Mouse (Mus musculus) stomach, embryonic 16.5 days (tissue): ENCODE results near the gene Gm20509. TPM values are rescaled to one million over a fixed set of nuclear protein-coding genes. Genes with fewer than 3 reads are reported as not detected.
A peak's percentile ranks its signal among the peaks of the same experiment; 100 is the strongest.
"Not testable (repeated sequence)": the region's sequence is repeated elsewhere in the genome, so short reads cannot be mapped to it uniquely, and the experiment has no call there.

Experiments used
- ATAC-seq: fragments of 200-750 bp; cut with Nextera tagmentation; 2 replicates; pipeline ENCODE4 v1.8.0; 2017; ENCODE audit warnings: moderate number of reproducible peaks, moderate TSS enrichment; ENCODE audit not compliant: insufficient read depth, low FRiP score
- H3K27ac ChIP-seq: fragments of 300-500 bp; sonication (generic); 2 replicates; pipeline ENCODE4 v1.5.1; 2014; ENCODE audit warnings: low read length
- H3K27me3 ChIP-seq: fragments of 300-500 bp; sonication (generic); 2 replicates; pipeline ENCODE4 v1.6.1; 2014; ENCODE audit warnings: low read length, control low read depth, mixed read lengths; ENCODE audit not compliant: control insufficient read depth, insufficient read depth
- H3K36me3 ChIP-seq: fragments of 300-500 bp; sonication (generic); 2 replicates; pipeline ENCODE4 v1.6.1; 2014; ENCODE audit warnings: low read length; ENCODE audit not compliant: control insufficient read depth, insufficient read depth
- H3K4me1 ChIP-seq: fragments of 300-500 bp; sonication (generic); 2 replicates; pipeline ENCODE4 v1.6.1; 2014; ENCODE audit warnings: low read length, control low read depth, mixed read lengths; ENCODE audit not compliant: control insufficient read depth, insufficient read depth
- H3K4me2 ChIP-seq: fragments of 300-500 bp; sonication (generic); 2 replicates; pipeline ENCODE4 v1.6.1; 2014; ENCODE audit warnings: low read depth, low read length, mixed read lengths
- H3K4me3 ChIP-seq: fragments of 300-500 bp; sonication (generic); replicated peaks from 2 replicates; pipeline ENCODE4 v1.5.1; 2014; ENCODE audit warnings: mild to moderate bottlenecking, low read length
- H3K9ac ChIP-seq: fragments of 300-500 bp; sonication (generic); 2 replicates; pipeline ENCODE4 v1.6.1; 2014; ENCODE audit warnings: low read length
- H3K9me3 ChIP-seq: fragments of 300-500 bp; sonication (generic); replicated peaks from 2 replicates; pipeline ENCODE4 v1.6.1; 2016; ENCODE audit warnings: low read length, control low read depth; ENCODE audit not compliant: control insufficient read depth
- WGBS: fragments of 180-500 bp; shearing (Covaris S2); extraction: QIAGEN DNeasy Blood & Tissue Kit; methylation state at CpG from one replicate; pipeline ENCODE4 v1.1.7; 2014; 5-methylcytosine and 5-hydroxymethylcytosine counted together
- polyA plus RNA-seq: library from polyadenylated mRNA; unstranded; fragments of >200 nt; fragmentation: Nextera tagmentation; extraction: Ambion mirVana; gene quantifications from 2 replicates; pipeline ENCODE4 v1.2.1, GENCODE M21; 2015

Gene Gm20509
- polyA plus RNA-seq, 1 experiment from 2014 or later: not detected

DNA sequence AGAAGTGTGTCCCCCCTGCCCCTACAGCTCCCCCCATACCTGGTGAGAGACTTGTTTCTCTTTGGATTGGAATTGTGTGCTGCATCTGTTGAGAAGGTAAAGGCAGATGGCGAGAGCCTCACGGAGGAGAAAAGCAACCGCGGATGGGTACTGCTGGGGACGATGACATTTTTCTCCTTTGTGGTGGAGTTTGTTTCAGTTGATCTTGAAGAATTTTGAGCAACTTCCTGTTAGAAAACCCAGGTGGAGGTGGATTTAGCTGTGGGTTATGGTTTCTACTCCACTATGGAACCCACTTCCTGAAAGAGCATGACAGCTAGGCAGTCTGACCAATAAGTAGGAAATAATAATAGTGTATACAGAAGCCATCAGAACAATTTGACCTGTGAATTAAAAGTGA, 29.1 kb upstream of the Gm20509 start:
- no peak overlapping the region for H3K4me2 ChIP-seq
- H3K9me3 ChIP-seq: no peaks in the 10 kb centered on the region
- H3K9ac ChIP-seq: no peak overlapping the region
- no peak overlapping the region for H3K4me3 ChIP-seq
- 87% methylated on average over 5 of the region's 5 CpGs for WGBS
- H3K27ac ChIP-seq: no peak overlapping the region
- ATAC-seq: no peak
- peaks cover 8% of the 10 kb centered on the region; the same call in 1 of the 2 replicates for H3K4me1 ChIP-seq
- no peaks in the 10 kb centered on the region for H3K27me3 ChIP-seq
- no peaks in the 10 kb centered on the region for H3K36me3 ChIP-seq

DNA sequence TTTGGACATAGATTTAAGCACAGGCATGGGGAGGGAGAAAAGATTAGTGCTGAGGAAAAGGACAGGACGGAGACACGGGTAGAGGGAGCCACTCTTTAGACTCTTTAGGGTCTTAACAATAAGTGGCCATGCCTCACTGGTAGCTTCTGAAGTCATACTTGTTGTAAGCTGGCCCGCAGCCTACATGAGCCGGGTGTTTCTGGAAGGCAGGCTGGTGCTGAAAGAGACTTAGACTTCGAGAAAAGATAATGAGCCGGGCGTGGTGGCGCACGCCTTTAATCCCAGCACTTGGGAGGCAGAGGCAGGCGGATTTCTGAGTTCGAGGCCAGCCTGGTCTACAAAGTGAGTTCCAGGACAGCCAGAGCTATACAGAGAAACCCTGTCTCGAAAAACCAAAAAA, 22.9 kb upstream of the Gm20509 start:
- WGBS: 83% methylated on average over 11 of the region's 12 CpGs
- not testable (repeated sequence) for H3K36me3 ChIP-seq, H3K9ac ChIP-seq, H3K4me3 ChIP-seq, ATAC-seq, H3K27ac ChIP-seq, H3K4me2 ChIP-seq, H3K9me3 ChIP-seq, H3K4me1 ChIP-seq, H3K27me3 ChIP-seq

DNA sequence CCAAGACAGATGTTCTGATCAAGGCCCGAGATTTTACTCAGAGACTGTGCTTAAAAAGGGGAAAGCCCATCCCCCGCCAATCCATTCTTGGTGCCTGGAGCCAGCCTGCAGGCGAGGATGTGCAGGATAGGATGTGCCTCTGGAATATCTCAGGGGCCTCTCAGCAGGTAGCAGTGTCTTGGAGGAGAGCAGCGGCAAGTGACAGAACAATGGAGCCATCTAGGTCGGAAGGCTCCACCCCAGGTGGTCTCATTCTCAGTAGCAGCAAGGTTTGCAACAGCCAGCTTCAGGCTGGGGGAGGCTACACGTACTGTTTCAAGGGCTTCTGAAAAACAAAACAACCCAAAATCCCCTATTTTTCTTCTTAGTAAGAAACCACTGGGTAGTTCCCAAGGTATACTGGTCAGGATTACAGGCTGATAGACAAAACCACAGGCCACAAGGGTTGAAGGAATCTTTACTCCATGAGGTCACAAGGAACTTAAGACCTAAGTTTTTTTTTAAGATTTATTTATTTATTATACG, 22.4 kb upstream of the Gm20509 start:
- ATAC-seq: no peak
- H3K27ac ChIP-seq: no peak overlapping the region
- H3K9me3 ChIP-seq: no peaks in the 10 kb centered on the region

DNA sequence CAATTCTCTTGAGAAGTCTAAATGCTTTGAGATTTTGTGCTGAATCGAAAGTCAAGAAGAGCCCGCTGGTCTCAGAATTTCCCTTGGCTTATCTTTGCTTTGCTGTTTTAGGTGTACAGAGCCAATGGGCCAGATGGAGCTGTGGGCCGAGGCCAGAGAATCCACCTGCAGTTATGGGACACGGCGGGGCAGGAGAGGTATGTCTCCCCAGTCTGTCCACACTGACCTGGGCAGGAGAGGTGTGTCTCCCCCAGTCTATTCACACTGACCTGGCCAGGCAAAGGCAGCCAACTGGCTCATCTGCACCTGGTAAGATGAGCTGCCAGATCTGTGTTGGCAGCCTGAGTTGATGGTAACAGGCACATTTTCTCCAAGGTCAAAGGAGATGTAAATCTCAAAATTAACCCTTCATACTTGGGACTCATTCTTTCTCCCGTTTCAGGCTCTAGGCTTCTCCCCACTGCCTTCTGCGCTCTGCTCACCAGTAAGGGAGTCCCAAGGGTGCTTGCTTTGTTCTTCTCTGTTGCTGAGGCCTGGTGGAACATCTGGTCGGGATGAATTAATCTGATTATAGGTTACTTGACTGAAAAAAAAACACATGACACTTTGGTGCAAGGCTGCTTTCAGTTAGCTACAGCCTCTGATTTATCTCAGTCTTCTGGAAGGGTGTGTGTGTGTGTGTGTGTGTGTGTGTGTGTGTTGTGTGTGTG, 19.8 kb upstream of the Gm20509 start:
- Histone ChIP-seq H3K9ac (no peak overlapping the region), H3K36me3 (no peaks in the 10 kb centered on the region), H3K9me3 (no peaks in the 10 kb centered on the region), H3K4me2 (no peak overlapping the region), H3K27me3 (no peaks in the 10 kb centered on the region), H3K27ac (no peak overlapping the region), H3K4me3 (no peak overlapping the region), H3K4me1 (0 out of 2 replicates have a peak, but pooled peaks cover 4% of the 10 kb centered on the region)
- 80% methylated on average over 8 of the region's 8 CpGs for WGBS
- ATAC-seq: no peak

More for the DNA sequence above, 22.4 kb upstream of the Gm20509 start:
- no peak overlapping the region for H3K4me2 ChIP-seq
- no peak overlapping the region for H3K9ac ChIP-seq
- no peaks in the 10 kb centered on the region for H3K4me1 ChIP-seq
- no peaks in the 10 kb centered on the region for H3K27me3 ChIP-seq
- H3K4me3 ChIP-seq: no peak overlapping the region
- H3K36me3 ChIP-seq: no peaks in the 10 kb centered on the region
- 59% methylated on average over 7 of the region's 7 CpGs for WGBS

DNA sequence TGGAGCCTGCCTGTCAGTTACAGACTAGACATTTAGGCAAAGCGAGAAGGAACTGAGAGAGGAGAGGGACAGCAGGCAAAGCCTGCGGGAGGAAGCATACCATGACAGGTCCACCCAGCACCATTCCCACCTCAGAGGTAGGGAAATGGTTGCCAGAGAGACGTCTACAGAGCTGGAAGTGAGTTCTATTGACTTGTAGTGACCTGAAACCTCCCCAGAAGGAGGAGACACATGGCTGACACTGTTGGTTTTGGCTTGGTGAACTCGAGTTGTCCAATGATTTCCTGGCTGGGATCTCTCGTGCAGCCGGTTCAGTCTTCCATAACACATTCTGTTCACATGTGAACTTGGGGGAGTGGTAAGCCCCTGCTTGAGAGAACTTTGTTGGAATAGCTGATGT, 18.3 kb upstream of the Gm20509 start:
- Histone ChIP-seq H3K9ac (no peak overlapping the region), H3K4me1 (peaks cover 7% of the 10 kb centered on the region; the same call in 1 of the 2 replicates), H3K36me3 (no peaks in the 10 kb centered on the region), H3K9me3 (no peaks in the 10 kb centered on the region), H3K27me3 (no peaks in the 10 kb centered on the region), H3K27ac (peak overlapping the region; percentile 6; the same call in 1 of the 2 replicates), H3K4me2 (no peak overlapping the region), H3K4me3 (no peak overlapping the region)
- 73% methylated on average over 6 of the region's 6 CpGs for WGBS
- no peak for ATAC-seq

DNA sequence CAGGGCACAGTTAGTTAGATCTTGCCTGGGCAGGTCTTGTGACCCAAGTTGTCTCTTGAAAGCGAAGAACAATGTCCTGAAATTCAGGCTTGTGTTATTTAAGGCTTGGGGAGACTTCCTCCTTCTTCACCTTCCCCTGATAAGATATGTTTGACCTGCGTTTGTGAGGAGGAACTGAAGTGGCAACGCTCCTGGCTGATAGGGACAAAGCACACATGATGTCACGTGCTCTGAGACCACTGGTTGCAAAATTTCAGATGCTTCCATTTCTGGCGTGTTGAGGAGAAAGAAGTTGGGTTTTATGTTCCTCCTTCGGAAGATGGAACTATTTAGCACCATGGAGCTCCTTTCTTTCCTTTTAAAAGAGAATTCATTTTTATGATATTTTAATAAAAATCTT, 16.4 kb upstream of the Gm20509 start:
- Histone ChIP-seq H3K4me1 (peaks cover 7% of the 10 kb centered on the region; the same call in 1 of the 2 replicates), H3K4me2 (no peak overlapping the region), H3K27me3 (no peaks in the 10 kb centered on the region), H3K4me3 (no peak overlapping the region), H3K9me3 (no peaks in the 10 kb centered on the region), H3K27ac (peak overlapping the region; percentile 75), H3K9ac (no peak overlapping the region), H3K36me3 (no peaks in the 10 kb centered on the region)
- 56% methylated on average over 6 of the region's 6 CpGs for WGBS
- ATAC-seq: no peak

DNA sequence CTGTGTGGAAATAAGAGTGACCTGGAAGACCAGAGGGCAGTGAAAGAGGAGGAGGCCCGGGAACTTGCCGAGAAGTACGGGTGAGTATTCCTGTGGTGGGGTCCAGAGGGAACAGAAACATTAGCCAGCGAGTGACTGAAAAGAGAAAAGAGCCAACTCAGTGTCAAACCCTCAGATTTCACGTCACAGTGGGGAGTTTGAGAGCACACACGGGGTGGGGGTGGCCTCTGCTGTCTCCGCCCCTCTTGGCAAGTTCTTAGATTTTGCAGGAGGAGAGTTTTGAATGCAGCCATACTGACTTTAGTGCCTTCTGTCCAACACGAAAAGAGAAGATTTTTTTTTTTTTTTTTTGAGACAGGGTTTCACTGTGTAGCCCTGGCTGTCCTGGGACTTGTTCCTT, 15.1 kb upstream of the Gm20509 start:
- H3K4me3 ChIP-seq: no peak overlapping the region
- no peak overlapping the region for H3K4me2 ChIP-seq
- WGBS: 50% methylated on average over 8 of the region's 8 CpGs
- H3K9me3 ChIP-seq: no peaks in the 10 kb centered on the region
- no peaks in the 10 kb centered on the region for H3K36me3 ChIP-seq
- no peak for ATAC-seq
- peaks cover 7% of the 10 kb centered on the region; the same call in 1 of the 2 replicates for H3K4me1 ChIP-seq
- no peak overlapping the region for H3K9ac ChIP-seq
- H3K27me3 ChIP-seq: no peaks in the 10 kb centered on the region
- H3K27ac ChIP-seq: 0 out of 2 replicates have a peak overlapping the region, but pooled peaks have one; percentile 29

DNA sequence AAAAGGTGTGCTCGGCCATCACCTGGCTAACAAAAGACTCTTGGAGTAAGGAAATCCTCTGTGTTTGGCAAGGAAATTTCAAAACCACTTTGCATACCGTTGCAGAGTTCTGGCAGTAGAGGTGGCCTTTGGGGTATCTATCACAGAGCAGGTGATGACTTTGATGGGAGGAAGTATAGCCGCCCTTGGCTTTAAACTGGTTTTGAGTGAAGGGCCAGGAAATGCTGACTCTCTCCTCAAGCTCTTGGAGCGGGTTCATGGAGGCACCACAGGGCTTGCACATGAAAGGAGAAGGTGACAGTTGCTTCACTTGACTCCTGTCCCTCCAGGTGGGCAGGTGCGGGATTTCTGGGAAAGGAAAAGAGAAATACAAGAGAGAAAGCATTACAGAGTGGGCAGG, 14.7 kb upstream of the Gm20509 start:
- Histone ChIP-seq H3K4me2 (no peak overlapping the region), H3K36me3 (no peaks in the 10 kb centered on the region)

DNA sequence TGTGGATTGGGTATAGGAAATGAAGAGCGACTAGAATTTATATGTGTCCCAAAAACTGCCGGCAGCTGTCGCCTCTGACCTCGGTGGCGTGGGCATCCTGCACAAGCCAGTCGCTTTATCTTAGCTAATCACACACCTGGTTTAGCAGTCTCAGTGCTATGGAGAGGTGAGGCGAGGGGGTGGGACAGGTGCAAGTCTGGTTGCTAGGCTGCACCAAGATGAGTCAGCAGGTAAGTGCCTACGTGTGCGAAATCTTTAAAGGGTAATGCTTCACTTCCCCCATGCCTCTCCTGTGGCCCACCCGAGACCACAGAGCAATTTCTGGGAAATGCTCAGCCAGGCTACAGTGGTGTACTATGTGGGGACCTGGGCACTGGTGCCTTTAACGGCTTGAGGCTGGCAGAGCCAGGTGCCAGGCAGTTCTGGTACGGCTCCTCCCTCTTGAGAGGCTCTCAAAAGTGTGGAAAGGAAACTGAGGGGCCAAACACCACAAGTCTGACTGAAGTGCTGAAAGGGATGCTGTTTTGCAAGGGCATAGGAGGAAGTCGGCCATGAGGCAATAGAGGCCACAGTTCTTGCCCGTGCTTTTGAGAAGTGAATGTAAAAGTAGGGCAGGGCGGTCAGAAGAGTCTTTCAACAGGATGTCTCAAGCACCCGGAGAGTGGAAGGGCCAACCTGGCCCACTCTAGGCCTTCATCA, 12.9 kb upstream of the Gm20509 start:
- peak overlapping the region; percentile 76 for H3K27ac ChIP-seq

More for the DNA sequence above, 14.7 kb upstream of the Gm20509 start:
- Histone ChIP-seq H3K9me3 (no peaks in the 10 kb centered on the region), H3K27me3 (no peaks in the 10 kb centered on the region), H3K27ac (no peak overlapping the region), H3K4me3 (no peak overlapping the region), H3K9ac (no peak overlapping the region), H3K4me1 (peaks cover 7% of the 10 kb centered on the region; the same call in 1 of the 2 replicates)
- no peak for ATAC-seq
- WGBS: 76% methylated on average over 5 of the region's 5 CpGs

More for the DNA sequence above, 12.9 kb upstream of the Gm20509 start:
- peak; percentile 77; the same call in 1 of the 2 replicates for ATAC-seq
- no peak overlapping the region for H3K4me3 ChIP-seq
- no peaks in the 10 kb centered on the region for H3K27me3 ChIP-seq
- no peaks in the 10 kb centered on the region for H3K36me3 ChIP-seq
- H3K4me2 ChIP-seq: 0 out of 2 replicates have a peak overlapping the region, but pooled peaks have one; percentile 6
- H3K4me1 ChIP-seq: peaks cover 7% of the 10 kb centered on the region; the same call in 1 of the 2 replicates
- H3K9me3 ChIP-seq: no peaks in the 10 kb centered on the region
- 57% methylated on average over 16 of the region's 16 CpGs for WGBS
- H3K9ac ChIP-seq: peak overlapping the region; percentile 36; the same call in 1 of the 2 replicates
